Mouse (Mus musculus) retina, postnatal 1 day (tissue): ENCODE data around the gene Tdp2.
"Not testable (repeated sequence)": the region's sequence is repeated elsewhere in the genome, so short reads cannot be mapped to it uniquely, and the experiment has no call there.

ENCODE experiments used
- DNase-seq: peaks from one replicate; pipeline ENCODE4 v3.0.0-alpha.2; 2012

Gene Tdp2

GRCm38 (mm10) chr13:24826116-24826515 lies 5.4 kb upstream of the Tdp2 start:
- DNase-seq = no peak

GRCm38 (mm10) chr13:24830756-24831352 lies 625 bp upstream of the Tdp2 start:
- no peak for DNase-seq

- DNase-seq = no peak
These were observed 792 bp downstream of the Tdp2 start for GRCm38 (mm10) chr13:24832131-24832810.

- no peak for DNase-seq
These were observed 1.3 kb downstream of the Tdp2 start for GRCm38 (mm10) chr13:24832811-24833155.

GRCm38 (mm10) chr13:24837765-24838164 lies 6.3 kb downstream of the Tdp2 start:
- not testable (repeated sequence) for DNase-seq

GRCm38 (mm10) chr13:24839831-24840230 lies 8.4 kb downstream of the Tdp2 start:
- DNase-seq = no peak

GRCm38 (mm10) chr13:24841702-24842101 lies 10.2 kb downstream of the Tdp2 start:
- no peak for DNase-seq

- peak; percentile 76 for DNase-seq
These were observed 13.8 kb downstream of the Tdp2 start, which contains the start of gene D130043K22Rik for GRCm38 (mm10) chr13:24844983-24845955. TSS of gene D130043K22Rik (plus strand) at chr13:24845135.

- no peak for DNase-seq
These were observed 17.8 kb downstream of the Tdp2 start for GRCm38 (mm10) chr13:24849318-24849717.

GRCm38 (mm10) chr13:24851989-24852388 lies 20.5 kb downstream of the Tdp2 start:
- no peak for DNase-seq

GRCm38 (mm10) chr13:24852570-24852969 lies 21.1 kb downstream of the Tdp2 start:
- no peak for DNase-seq

- DNase-seq = no peak
These were observed 27.6 kb downstream of the Tdp2 start for GRCm38 (mm10) chr13:24859115-24859514.

- DNase-seq = no peak
These were observed 29.6 kb downstream of the Tdp2 start for GRCm38 (mm10) chr13:24861084-24861483.

GRCm38 (mm10) chr13:24862021-24862420 lies 30.5 kb downstream of the Tdp2 start:
- DNase-seq = no peak

GRCm38 (mm10) chr13:24862520-24862919 lies 31.0 kb downstream of the Tdp2 start:
- peak; percentile 40 for DNase-seq

- no peak for DNase-seq
These were observed 35.2 kb downstream of the Tdp2 start for GRCm38 (mm10) chr13:24866430-24867402.

- no peak for DNase-seq
These were observed 36.3 kb downstream of the Tdp2 start for GRCm38 (mm10) chr13:24867789-24868188.

- DNase-seq = no peak
These were observed 36.8 kb downstream of the Tdp2 start for GRCm38 (mm10) chr13:24868233-24868632.

GRCm38 (mm10) chr13:24879359-24880040 lies 48.0 kb downstream of the Tdp2 start:
- no peak for DNase-seq

- no peak for DNase-seq
These were observed 48.7 kb downstream of the Tdp2 start for GRCm38 (mm10) chr13:24880208-24880607.

GRCm38 (mm10) chr13:24880704-24881103 lies 49.2 kb downstream of the Tdp2 start:
- DNase-seq = no peak

GRCm38 (mm10) chr13:24882411-24882810 lies 50.9 kb downstream of the Tdp2 start:
- DNase-seq = no peak
